Mouse (Mus musculus) embryo, embryonic 10 days (tissue): Measurements from ENCODE around the gene Gtf3a.
A peak's percentile ranks its signal among the peaks of the same experiment; 100 is the strongest.
"Not testable (repeated sequence)": the region's sequence is repeated elsewhere in the genome, so short reads cannot be mapped to it uniquely, and the experiment has no call there.

Source experiments
- DNase-seq: peaks from one replicate; pipeline ENCODE4 v3.0.0-alpha.2; 2015; ENCODE audit warnings: low spot score

Gtf3a gene

GRCm38 (mm10) chr5:146937541-146938503 lies 10.6 kb upstream of the Gtf3a start:
- DNase-seq, result no peak

GRCm38 (mm10) chr5:146939109-146939796 lies 9.2 kb upstream of the Gtf3a start:
- DNase-seq, result no peak

- DNase-seq, result peak; percentile 81
Observed at GRCm38 (mm10) chr5:146940219-146940618, 8.2 kb upstream of the Gtf3a start.

GRCm38 (mm10) chr5:146941939-146942338 lies 6.5 kb upstream of the Gtf3a start:
- DNase-seq, result not testable (repeated sequence)

- no peak for DNase-seq
Observed at GRCm38 (mm10) chr5:146942965-146943364, 5.5 kb upstream of the Gtf3a start.

- no peak for DNase-seq
Observed at GRCm38 (mm10) chr5:146944568-146944967, 3.9 kb upstream of the Gtf3a start.

GRCm38 (mm10) chr5:146946682-146947081 lies 1.8 kb upstream of the Gtf3a start:
- DNase-seq, result no peak

- no peak for DNase-seq
Observed at GRCm38 (mm10) chr5:146947497-146947896, 960 bp upstream of the Gtf3a start.

GRCm38 (mm10) chr5:146948041-146948507 lies 383 bp upstream of the Gtf3a start:
- no peak for DNase-seq

GRCm38 (mm10) chr5:146954576-146954975 lies 6.1 kb downstream of the Gtf3a start:
- DNase-seq, result no peak

- DNase-seq, result no peak
Observed at GRCm38 (mm10) chr5:146955651-146956050, 7.2 kb downstream of the Gtf3a start.

- DNase-seq, result no peak
Observed at GRCm38 (mm10) chr5:146956678-146957077, 8.2 kb downstream of the Gtf3a start.

GRCm38 (mm10) chr5:146963118-146963936 lies 14.9 kb downstream of the Gtf3a start, which contains the start of gene Mtif3:
Gene Mtif3 (minus strand): TSS chr5:146963800.
- peak; percentile 93 for DNase-seq

- DNase-seq, result no peak
Observed at GRCm38 (mm10) chr5:146963937-146964278, 15.5 kb downstream of the Gtf3a start.

GRCm38 (mm10) chr5:146968695-146969393 lies 20.4 kb downstream of the Gtf3a start:
- DNase-seq, result peak; percentile 50

- no peak for DNase-seq
Observed at GRCm38 (mm10) chr5:146971776-146972561, 23.5 kb downstream of the Gtf3a start.

- DNase-seq, result no peak
Observed at GRCm38 (mm10) chr5:146973353-146973752, 24.9 kb downstream of the Gtf3a start.

- no peak for DNase-seq
Observed at GRCm38 (mm10) chr5:146973858-146974780, 25.7 kb downstream of the Gtf3a start.

GRCm38 (mm10) chr5:146974781-146975123 lies 26.3 kb downstream of the Gtf3a start:
- no peak for DNase-seq

- no peak for DNase-seq
Observed at GRCm38 (mm10) chr5:146981376-146981775, 32.9 kb downstream of the Gtf3a start.
